Mouse (Mus musculus) thymus, postnatal 36 days (tissue): Measurements from ENCODE around the gene Tbx20.

Experiments
- DNase-seq, 2 experiments: peaks; one replicate each; pipeline ENCODE4 v3.0.0; 2022; ENCODE audit warnings: mixed read lengths in 2 of 2

The Tbx20 gene

GRCm38 (mm10) chr9:24774160-24774969 is at the start of gene Tbx20:
Gene Tbx20 (minus strand): TSS chr9:24774303.
- no peak for DNase-seq

GRCm38 (mm10) chr9:24818511-24818910 is 44.4 kb upstream of the Tbx20 start:
- no peak for DNase-seq

- no peak for DNase-seq
These were observed 38.4 kb upstream of the Tbx20 start for GRCm38 (mm10) chr9:24812461-24812860.

GRCm38 (mm10) chr9:24792110-24792509 is 18.0 kb upstream of the Tbx20 start:
- no peak for DNase-seq

- DNase-seq = no peak
These were observed 15.3 kb upstream of the Tbx20 start for GRCm38 (mm10) chr9:24789396-24789795.

- no peak for DNase-seq
These were observed 8.2 kb upstream of the Tbx20 start for GRCm38 (mm10) chr9:24782338-24782737.

GRCm38 (mm10) chr9:24780929-24781441 is 6.9 kb upstream of the Tbx20 start:
- no peak for DNase-seq

GRCm38 (mm10) chr9:24780391-24780928 is 6.4 kb upstream of the Tbx20 start:
- no peak for DNase-seq

GRCm38 (mm10) chr9:24779975-24780374 is 5.9 kb upstream of the Tbx20 start:
- DNase-seq = no peak

GRCm38 (mm10) chr9:24778571-24778970 is 4.5 kb upstream of the Tbx20 start:
- no peak for DNase-seq

- no peak for DNase-seq
These were observed 3.9 kb upstream of the Tbx20 start for GRCm38 (mm10) chr9:24777961-24778360.

- DNase-seq = no peak
These were observed 3.2 kb upstream of the Tbx20 start for GRCm38 (mm10) chr9:24777176-24777895.

- no peak for DNase-seq
These were observed 2.4 kb upstream of the Tbx20 start for GRCm38 (mm10) chr9:24776487-24776886.

GRCm38 (mm10) chr9:24775567-24775966 is 1.5 kb upstream of the Tbx20 start:
- no peak for DNase-seq

GRCm38 (mm10) chr9:24775001-24775400 is 898 bp upstream of the Tbx20 start:
- no peak for DNase-seq

- DNase-seq = no peak
These were observed 434 bp downstream of the Tbx20 start for GRCm38 (mm10) chr9:24773669-24774068.

GRCm38 (mm10) chr9:24773171-24773570 is 932 bp downstream of the Tbx20 start:
- no peak for DNase-seq

GRCm38 (mm10) chr9:24772431-24773120 is 1.5 kb downstream of the Tbx20 start:
- no peak for DNase-seq

GRCm38 (mm10) chr9:24771713-24772112 is 2.4 kb downstream of the Tbx20 start:
- DNase-seq = no peak

- DNase-seq = no peak
These were observed 3.1 kb downstream of the Tbx20 start for GRCm38 (mm10) chr9:24770941-24771405.

- no peak for DNase-seq
These were observed 3.8 kb downstream of the Tbx20 start for GRCm38 (mm10) chr9:24770149-24770940.

- DNase-seq = no peak
These were observed 4.5 kb downstream of the Tbx20 start for GRCm38 (mm10) chr9:24769611-24770010.
